Mouse (Mus musculus): ENCODE data around the gene Shisa9.

Gene Shisa9

GRCm38 (mm10) chr16:12307318-12307965 lies 323.5 kb downstream of the Shisa9 start:
- DNase-seq (ENCODE audit: extremely low read depth, low read depth, low spot score): no peak

- DNase-seq (ENCODE audit: extremely low read depth, low read depth, low spot score): no peak
Observed at GRCm38 (mm10) chr16:12309826-12310225, 325.9 kb downstream of the Shisa9 start.

GRCm38 (mm10) chr16:12315627-12316026 lies 331.7 kb downstream of the Shisa9 start:
- no peak for DNase-seq (ENCODE audit: extremely low read depth, low read depth, low spot score)

Data from fat pad, adult 2 months (tissue).